ENCODE assay signal across 9 mouse cellular contexts in genomic region chr13:12105830-12106628, GRCm38 (mm10). TPM values are rescaled to one million over a fixed set of nuclear protein-coding genes. Genes with fewer than 3 reads are reported as not detected.
DNase-seq lines count a peak whose midpoint lies in the region; ATAC-seq and TF ChIP-seq lines count a peak whose summit lies in the region.
"Had no signal": no experiment of that assay in that cellular context is flagged by ENCODE, and none has a peak within 500 bp of the region (broad histone marks: within the 10 kb centered on the region; RNA-seq: fewer than 3 reads in every experiment).

No protein-coding gene starts in this region.

- no peaks in the 10 kb centered on the region for H3K9me3 ChIP-seq in lung, embryonic 14.5 days (ENCODE audit: low read depth, low read length)
- no peaks in the 10 kb centered on the region for H3K9me3 ChIP-seq in forebrain, embryonic 16.5 days (ENCODE audit: control insufficient read depth, low read length)
- no peaks in the 10 kb centered on the region for H3K9me3 ChIP-seq in kidney, embryonic 15.5 days (replicated peaks)
- no peaks in the 10 kb centered on the region for H3K9me3 ChIP-seq in liver, embryonic 16.5 days (replicated peaks; ENCODE audit: control insufficient read depth, low read length)

- H3K27me3 ChIP-seq in lung, embryonic 14.5 days (ENCODE audit: insufficient read depth, low read length), result peaks cover 31% of the 10 kb centered on the region
- H3K27me3 ChIP-seq in forebrain, embryonic 16.5 days (replicated peaks; ENCODE audit: control insufficient read depth, insufficient read depth, low read length), result peaks cover 14% of the 10 kb centered on the region
- H3K27me3 ChIP-seq in kidney, embryonic 15.5 days, result peaks cover 74% of the 10 kb centered on the region
- peaks cover 50% of the 10 kb centered on the region for H3K27me3 ChIP-seq in liver, embryonic 16.5 days (ENCODE audit: control insufficient read depth, insufficient read depth, low read depth, low read length)

- ATAC-seq in lung, embryonic 14.5 days (ENCODE audit: insufficient read depth), result peak; percentile 74
- ATAC-seq in forebrain, embryonic 16.5 days, result peak; percentile 70
- ATAC-seq in kidney, embryonic 15.5 days (replicated peaks; ENCODE audit: low FRiP score), result peak; percentile 80
- ATAC-seq in liver, embryonic 16.5 days (ENCODE audit: low read depth), result peak; percentile 30; the same call in 1 of the 2 replicates
- ATAC-seq in erythroblast, adult 5-6 weeks (replicated peaks; ENCODE audit: low FRiP score, poor library complexity, severe bottlenecking), result no peak

- WGBS in lung, embryonic 14.5 days, result under 1% methylated on average over 66 of the region's 67 CpGs
- under 1% methylated on average over 66 of the region's 67 CpGs for WGBS in forebrain, embryonic 16.5 days
- under 1% methylated on average over 67 of the region's 67 CpGs for WGBS in kidney, embryonic 15.5 days
- WGBS in liver, embryonic 16.5 days (ENCODE audit: insufficient replicate concordance), result under 1% methylated on average over 67 of the region's 67 CpGs

- peak; percentile 50 for DNase-seq in lung, embryonic 14.5 days
- no peak for DNase-seq in lung, postnatal 36 days
- DNase-seq in cerebellum, adult 11-12 months, result peak; percentile 76
- peak; percentile 69 for DNase-seq in retina, postnatal 1 day

- peak; percentile 29 for TF ChIP-seq CTCF in lung, embryonic 14.5 days (IDR thresholded peaks at IDR 0.05; ENCODE audit: low read depth)

- H3K27ac ChIP-seq in lung, embryonic 14.5 days (ENCODE audit: low read depth), result peak overlapping the region; percentile 36; the same call in 1 of the 2 replicates
- H3K27ac ChIP-seq in forebrain, embryonic 16.5 days (ENCODE audit: low read length), result peak overlapping the region; percentile 42; the same call in 1 of the 2 replicates
- no peak overlapping the region for H3K27ac ChIP-seq in kidney, embryonic 15.5 days
- no peak overlapping the region for H3K27ac ChIP-seq in liver, embryonic 16.5 days (ENCODE audit: low read length)
- H3K27ac ChIP-seq: macrophage had no signal

- peak overlapping the region; percentile 61 for H3K9ac ChIP-seq in lung, embryonic 14.5 days
- H3K9ac ChIP-seq in forebrain, embryonic 16.5 days (replicated peaks; ENCODE audit: low read depth, low read length), result peak overlapping the region; percentile 69
- peak overlapping the region; percentile 53 for H3K9ac ChIP-seq in kidney, embryonic 15.5 days
- no peak overlapping the region for H3K9ac ChIP-seq in liver, embryonic 16.5 days (ENCODE audit: low read depth, low read length)

- H3K4me1 ChIP-seq in lung, embryonic 14.5 days (ENCODE audit: insufficient read depth), result no peaks in the 10 kb centered on the region
- H3K4me1 ChIP-seq in forebrain, embryonic 16.5 days (replicated peaks; ENCODE audit: control insufficient read depth, insufficient read depth, low read length), result peaks cover 11% of the 10 kb centered on the region
- H3K4me1 ChIP-seq in kidney, embryonic 15.5 days, result peaks cover 13% of the 10 kb centered on the region
- H3K4me1 ChIP-seq in liver, embryonic 16.5 days (ENCODE audit: control insufficient read depth, low read depth, low read length), result no peaks in the 10 kb centered on the region

- H3K4me3 ChIP-seq in lung, embryonic 14.5 days (ENCODE audit: low read depth, low read length), result peak overlapping the region; percentile 66
- peak overlapping the region; percentile 73 for H3K4me3 ChIP-seq in forebrain, embryonic 16.5 days (replicated peaks; ENCODE audit: low read length)
- H3K4me3 ChIP-seq in kidney, embryonic 15.5 days (replicated peaks), result peak overlapping the region; percentile 65
- peak overlapping the region; percentile 48 for H3K4me3 ChIP-seq in liver, embryonic 16.5 days (ENCODE audit: low read depth, low read length)

- H3K36me3 ChIP-seq in lung, embryonic 14.5 days (ENCODE audit: insufficient read depth), result no peaks in the 10 kb centered on the region
- H3K36me3 ChIP-seq in forebrain, embryonic 16.5 days (ENCODE audit: control insufficient read depth, insufficient read depth), result no peaks in the 10 kb centered on the region
- no peaks in the 10 kb centered on the region for H3K36me3 ChIP-seq in kidney, embryonic 15.5 days
- H3K36me3 ChIP-seq in liver, embryonic 16.5 days (ENCODE audit: control insufficient read depth, insufficient read depth), result no peaks in the 10 kb centered on the region

- peak overlapping the region; percentile 95 for H3K4me2 ChIP-seq in lung, embryonic 14.5 days
- H3K4me2 ChIP-seq in forebrain, embryonic 16.5 days (ENCODE audit: low read length), result peak overlapping the region; percentile 96
- H3K4me2 ChIP-seq in kidney, embryonic 15.5 days, result peak overlapping the region; percentile 98
- H3K4me2 ChIP-seq in liver, embryonic 16.5 days (ENCODE audit: low read depth, low read length), result peak overlapping the region; percentile 64

RNA-seq across cellular contexts. Expression of gene Ryr2, which starts 0.7 kb away (rescaled TPM):
- 2.3 TPM in 2 replicates for polyA plus RNA-seq in lung, embryonic 14.5 days (2014; fragmentation: Nextera tagmentation; extraction: Ambion mirVana)
- 0.93 and 2.2 TPM in 2 replicates for polyA plus RNA-seq in forebrain, embryonic 16.5 days (2015; fragmentation: Nextera tagmentation; extraction: Ambion mirVana)
- polyA plus RNA-seq in kidney, embryonic 15.5 days (2015; fragmentation: Nextera tagmentation; extraction: Ambion mirVana), result 0.15 and 0.42 TPM in 2 replicates
- polyA plus RNA-seq in liver, embryonic 16.5 days (2015; fragmentation: Nextera tagmentation; extraction: Ambion mirVana), result 0.13 and 0.24 TPM in 2 replicates
- not detected in 2 replicates for total RNA-seq in erythroblast, adult 5-6 weeks (2015; ENCODE audit: low replicate concordance)
- total RNA-seq in erythroblast, adult 5-6 weeks (2017; ENCODE audit: low replicate concordance), result not detected in 2 replicates
- polyA plus RNA-seq: macrophage had no signal

Comparison
In these comparisons a context has a peak if more than half of its experiments do, and no peak if none do; other contexts are left out.
1. H3K27ac ChIP-seq: peak in lung, embryonic 14.5 days (single experiment) and forebrain, embryonic 16.5 days (single experiment); none in kidney, embryonic 15.5 days (single experiment) and liver, embryonic 16.5 days (single experiment).
2. Peak in every context shown above with its lines, with median percentiles within 50 percentile points of each other: H3K4me2 ChIP-seq and H3K4me3 ChIP-seq.